Mouse (Mus musculus) liver, adult 2 months (tissue): ENCODE results near the gene Psmb3. TPM values are rescaled to one million over a fixed set of nuclear protein-coding genes. Genes with fewer than 3 reads are reported as not detected.
"Not testable (repeated sequence)": the region's sequence is repeated elsewhere in the genome, so short reads cannot be mapped to it uniquely, and the experiment has no call there.

Source experiments
- DNase-seq: peaks from one replicate; pipeline ENCODE4 v3.0.0-alpha.2; 2011; ENCODE audit warnings: low read depth, low spot score; ENCODE audit errors: extremely low read depth
- H3K27ac ChIP-seq: fragments of 200-500 bp; replicated peaks from 2 replicates; pipeline ENCODE4 v1.5.1; 2012; ENCODE audit warnings: low read depth, mild to moderate bottlenecking, control low read depth, inconsistent platforms, low read length; ENCODE audit not compliant: insufficient read depth
- H3K27me3 ChIP-seq: fragments of 200-500 bp; 2 replicates; pipeline ENCODE4 v1.6.1; 2012; ENCODE audit warnings: mild to moderate bottlenecking, moderate library complexity, low read length, inconsistent platforms; ENCODE audit not compliant: control insufficient read depth, insufficient read depth
- H3K36me3 ChIP-seq: fragments of 200-500 bp; 2 replicates; pipeline ENCODE4 v1.6.1; 2012; ENCODE audit warnings: low read length, inconsistent platforms; ENCODE audit not compliant: control insufficient read depth, insufficient read depth
- H3K4me1 ChIP-seq: fragments of 200-500 bp; 2 replicates; pipeline ENCODE4 v1.6.1; 2011; ENCODE audit warnings: low read length; ENCODE audit not compliant: control insufficient read depth, insufficient read depth
- H3K4me3 ChIP-seq: fragments of 200-500 bp; 2 replicates; pipeline ENCODE4 v1.5.1; 2011; ENCODE audit warnings: low read depth, mild to moderate bottlenecking, control low read depth, low read length, moderate library complexity; ENCODE audit not compliant: insufficient read depth
- H3K79me2 ChIP-seq: fragments of 200-500 bp; 2 replicates; pipeline ENCODE4 v1.6.1; 2012; ENCODE audit warnings: inconsistent platforms, mild to moderate bottlenecking, low read length, moderate library complexity; ENCODE audit not compliant: control insufficient read depth, insufficient read depth
- H3K9ac ChIP-seq: fragments of 200-500 bp; 2 replicates; pipeline ENCODE4 v1.6.1; 2012; ENCODE audit warnings: low read depth, mild to moderate bottlenecking, control low read depth, inconsistent platforms, low read length
- CTCF ChIP-seq: fragments of 200-500 bp; IDR thresholded peaks from 2 replicates; pipeline ENCODE4 v1.5.1; 2011; ENCODE audit warnings: low read depth, low read length, control low read depth
- POLR2A ChIP-seq: fragments of 200-500 bp; IDR thresholded peaks from 2 replicates; pipeline ENCODE4 v1.6.1; 2011; ENCODE audit warnings: low read length, control low read depth; ENCODE audit not compliant: insufficient read depth; ENCODE audit errors: extremely low read depth
- WGBS: fragments of 180-500 bp; shearing (Covaris S2); methylation state at CpG from one replicate; pipeline ENCODE4 v1.1.7; 2018; 5-methylcytosine and 5-hydroxymethylcytosine counted together
- polyA plus RNA-seq: library from polyadenylated mRNA; depleted of rRNA; stranded (reverse); fragments of >200 nt; gene quantifications from 2 replicates; pipeline ENCODE4 v1.2.3, GENCODE M21; 2012; rRNA removed
- total RNA-seq: library from RNA; depleted of rRNA; stranded (reverse); fragments of >200 nt; gene quantifications from 2 replicates; pipeline ENCODE4 v1.2.3, GENCODE M21; 2014; rRNA removed

Gene Psmb3
- 281 and 313 TPM in 2 replicates for total RNA-seq
- 299 and 334 TPM in 2 replicates for polyA plus RNA-seq

DNA sequence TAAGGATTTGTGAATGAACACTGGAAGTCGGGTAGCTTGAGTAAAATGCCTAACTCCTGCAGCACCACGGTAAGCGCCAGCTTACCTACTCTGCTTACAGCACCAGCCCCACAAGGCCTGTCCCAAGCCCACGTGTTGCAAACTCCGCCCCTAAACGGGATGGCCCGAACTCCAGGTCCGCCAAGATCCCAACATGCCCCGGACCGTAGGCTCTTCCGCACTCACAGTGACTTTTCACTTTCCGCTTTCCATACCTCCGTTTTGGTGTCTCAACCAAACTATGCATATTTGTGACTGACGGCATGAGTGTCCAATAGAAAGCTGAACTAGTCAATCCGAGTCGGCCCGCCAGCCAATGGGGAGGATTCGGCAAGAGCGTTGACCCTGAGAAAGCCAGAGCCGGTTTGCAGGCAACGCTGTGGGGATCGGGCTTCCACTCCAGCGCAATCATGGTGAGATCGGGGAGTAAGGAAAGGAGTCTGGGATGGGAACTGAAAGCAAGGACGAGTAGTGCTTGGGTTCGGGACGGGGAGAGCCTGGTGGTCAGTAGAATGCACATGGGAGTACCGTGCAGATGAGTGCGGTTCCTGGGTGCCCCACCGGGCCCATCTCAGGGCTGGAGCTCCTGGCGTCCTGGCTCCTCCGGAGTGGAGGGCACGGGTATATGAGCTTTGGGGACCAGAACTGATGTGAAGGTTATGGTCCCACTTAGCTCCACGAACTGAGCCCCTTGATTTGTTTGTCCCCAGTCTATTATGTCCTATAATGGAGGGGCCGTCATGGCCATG is at the start of gene Psmb3:
Gene Psmb3, plus strand, starts transcription at position 361 of the 788 bp plus-strand sequence.
- TF ChIP-seq POLR2A: peak; percentile 74
- no peak for TF ChIP-seq CTCF
- Histone ChIP-seq H3K4me3 (peak within 1 kb of the TSS; percentile 74), H3K79me2 (peaks cover 12% of the 10 kb centered on the region; the same call in 1 of the 2 replicates), H3K27me3 (no peaks in the 10 kb centered on the region), H3K4me1 (peaks cover 9% of the 10 kb centered on the region), H3K27ac (peak within 1 kb of the TSS; percentile 43), H3K9ac (peak within 1 kb of the TSS; percentile 78), H3K36me3 (peaks cover 10% of the 10 kb centered on the region)
- peak; percentile 100 for DNase-seq
- WGBS: under 1% methylated on average over 35 of the region's 35 CpGs

DNA sequence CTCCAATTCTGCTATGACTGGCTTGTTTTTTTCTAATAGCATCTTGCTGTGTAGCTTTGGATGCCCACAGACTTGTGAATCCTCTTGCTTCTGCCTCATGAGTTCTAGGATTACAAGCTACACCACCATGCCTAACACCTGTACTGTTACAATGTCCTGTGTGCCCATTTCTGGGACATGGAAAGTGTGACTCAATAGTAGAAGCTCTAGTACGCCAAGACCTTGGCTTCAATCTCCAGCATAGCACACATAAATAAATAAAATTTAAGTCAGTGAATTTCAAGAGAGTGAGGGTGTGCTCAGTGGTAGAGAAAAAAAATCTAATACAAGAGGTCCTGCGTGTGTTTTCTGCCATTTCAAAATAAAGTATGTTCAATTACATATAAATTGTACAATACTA is 49.0 kb upstream of the Psmb3 start:
- TF ChIP-seq POLR2A: no peak
- no peak for TF ChIP-seq CTCF
- H3K36me3 ChIP-seq: no peaks in the 10 kb centered on the region
- peaks cover 4% of the 10 kb centered on the region for H3K4me1 ChIP-seq
- no peak for DNase-seq
- H3K9ac ChIP-seq: no peak overlapping the region
- no peaks in the 10 kb centered on the region for H3K27me3 ChIP-seq
- 88% methylated on average over 2 of the region's 2 CpGs for WGBS
- no peaks in the 10 kb centered on the region for H3K79me2 ChIP-seq
- H3K4me3 ChIP-seq: no peak overlapping the region
- H3K27ac ChIP-seq: no peak overlapping the region

DNA sequence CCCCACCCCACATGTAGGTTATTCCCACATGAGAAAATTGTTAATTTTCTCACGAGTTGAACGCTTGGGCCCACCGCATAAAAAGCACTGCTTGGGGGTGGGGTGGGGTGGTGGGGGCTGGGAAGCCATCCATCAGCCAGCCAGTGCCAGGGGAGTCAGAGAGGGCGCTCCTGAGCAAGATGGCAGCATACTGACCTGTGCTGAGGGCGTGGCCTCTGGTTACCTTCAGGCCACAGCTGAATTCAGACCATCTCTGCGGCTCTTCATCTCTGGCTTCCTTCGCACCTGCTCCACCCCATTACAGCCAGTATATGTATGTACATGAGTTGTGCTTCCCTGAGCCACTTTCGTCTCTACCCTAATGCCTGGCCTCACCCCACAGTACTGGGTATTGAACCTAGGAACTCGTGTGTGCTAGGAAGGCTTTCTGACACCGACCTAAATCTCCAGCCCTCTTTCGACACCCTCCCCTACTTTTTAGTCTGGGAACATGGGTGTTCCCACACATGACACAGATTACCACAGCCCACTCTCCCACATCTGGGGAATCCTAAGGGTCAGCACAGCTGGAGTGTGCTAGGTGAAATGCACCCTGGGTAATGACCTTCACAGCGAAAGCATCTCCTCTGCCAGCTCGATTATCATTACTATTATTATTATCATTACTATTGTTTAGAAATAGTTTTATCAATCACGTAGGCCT is 46.8 kb upstream of the Psmb3 start:
- Histone ChIP-seq H3K36me3 (no peaks in the 10 kb centered on the region), H3K79me2 (no peaks in the 10 kb centered on the region), H3K4me3 (no peak overlapping the region), H3K27ac (no peak overlapping the region), H3K27me3 (no peaks in the 10 kb centered on the region), H3K4me1 (peaks cover 14% of the 10 kb centered on the region), H3K9ac (no peak overlapping the region)
- 88% methylated on average over 14 of the region's 14 CpGs for WGBS
- no peak for TF ChIP-seq POLR2A
- no peak for TF ChIP-seq CTCF
- DNase-seq: no peak

DNA sequence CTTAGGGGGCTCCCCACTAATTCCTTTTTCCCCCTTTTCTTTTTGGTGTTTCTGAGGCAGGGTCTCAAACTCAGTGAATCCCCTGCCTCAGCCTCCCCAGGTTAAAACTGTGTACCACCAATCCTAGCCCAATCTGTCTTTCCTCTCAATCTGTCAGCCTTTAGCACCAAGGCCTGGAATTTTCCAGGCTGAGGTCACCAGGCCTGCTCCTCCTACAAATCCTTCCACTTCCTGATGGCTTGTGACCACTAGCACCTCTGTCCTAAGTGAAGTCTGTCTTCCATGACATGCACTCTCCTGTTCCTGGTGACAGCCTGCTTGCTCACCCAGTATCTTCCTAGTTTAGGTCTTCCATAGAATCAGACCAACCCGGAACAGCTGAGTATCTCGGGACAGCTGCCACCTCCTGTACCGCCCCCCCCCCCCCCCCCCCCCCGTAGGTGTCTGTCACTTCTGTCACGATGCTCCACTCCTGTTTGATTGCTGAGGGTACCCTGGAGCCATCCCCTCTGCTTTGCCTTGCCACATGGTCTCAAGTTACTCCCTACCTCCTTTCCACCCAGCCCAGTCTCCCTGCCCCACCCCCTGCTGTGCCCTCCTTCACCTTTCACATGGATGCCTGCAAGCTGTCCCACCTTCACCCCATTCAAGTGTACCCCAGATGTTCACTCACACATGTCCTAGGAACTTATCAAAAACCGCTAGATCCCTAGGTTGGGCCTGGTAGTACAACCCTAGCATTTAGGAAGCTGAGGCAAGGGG is 45.8 kb upstream of the Psmb3 start:
- H3K27me3 ChIP-seq: no peaks in the 10 kb centered on the region
- no peak for DNase-seq

DNA sequence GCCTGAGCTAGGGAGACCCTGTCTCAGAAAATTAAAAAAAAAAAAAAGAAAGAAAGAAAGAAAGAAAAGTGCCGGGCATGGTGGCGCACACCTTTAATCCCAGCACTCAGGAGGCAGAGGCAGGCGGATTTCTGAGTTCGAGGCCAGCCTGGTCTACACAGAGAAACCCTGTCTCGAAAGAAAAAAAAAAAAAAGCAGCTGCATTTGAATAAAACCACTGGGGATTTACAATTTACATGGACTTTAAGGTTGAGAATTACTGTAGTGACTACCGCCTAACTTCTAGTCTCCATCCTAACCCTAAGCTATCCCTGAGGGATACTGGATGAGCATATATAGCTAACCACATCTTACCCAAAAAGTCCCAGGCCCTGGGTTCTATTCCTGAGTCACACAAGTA is 45.2 kb upstream of the Psmb3 start:
- H3K27me3 ChIP-seq, H3K27ac ChIP-seq, H3K9ac ChIP-seq, H3K36me3 ChIP-seq, DNase-seq, H3K4me3 ChIP-seq, H3K79me2 ChIP-seq: not testable (repeated sequence)
- peaks cover 14% of the 10 kb centered on the region for H3K4me1 ChIP-seq
- WGBS: 89% methylated on average over 6 of the region's 6 CpGs

More for the DNA sequence above, 45.8 kb upstream of the Psmb3 start:
- Histone ChIP-seq H3K79me2 (no peaks in the 10 kb centered on the region), H3K4me1 (peaks cover 14% of the 10 kb centered on the region), H3K4me3 (no peak overlapping the region), H3K9ac (no peak overlapping the region), H3K27ac (no peak overlapping the region), H3K36me3 (no peaks in the 10 kb centered on the region)
- WGBS: 76% methylated on average over 5 of the region's 6 CpGs
- TF ChIP-seq CTCF (no peak), POLR2A (no peak)
